8 mouse cellular contexts compared by ENCODE assay signal in genomic region chr3:37916786-37917479, GRCm38 (mm10).
DNase-seq lines count a peak whose midpoint lies in the region; ATAC-seq and TF ChIP-seq lines count a peak whose summit lies in the region.

No protein-coding gene starts in this region.

- ATAC-seq in activated CD4-positive, CD25-positive, alpha-beta regulatory T cell, adult 4 months, result peak; percentile 66
- ATAC-seq in inflammation-experienced regulatory T-cells, adult 6 months, result peak; percentile 65
- peak; percentile 82 for ATAC-seq in limb, embryonic 14.5 days (ENCODE audit: low FRiP score, low read depth)
- ATAC-seq in forebrain, embryonic 13.5 days, result no peak

- no peaks in the 10 kb centered on the region; the same call in 1 of the 2 replicates for H3K4me1 ChIP-seq in heart, adult 2 months (ENCODE audit: control insufficient read depth, insufficient read depth, low read length)
- peaks cover 9% of the 10 kb centered on the region for H3K4me1 ChIP-seq in limb, embryonic 14.5 days (ENCODE audit: control insufficient read depth, insufficient read depth, low read length)
- no peaks in the 10 kb centered on the region for H3K4me1 ChIP-seq in forebrain, embryonic 13.5 days
- peaks cover 11% of the 10 kb centered on the region for H3K4me1 ChIP-seq in forebrain, embryonic 10.5 days

- H3K36me3 ChIP-seq in heart, adult 2 months (ENCODE audit: control insufficient read depth, insufficient read depth, low read length), result no peaks in the 10 kb centered on the region
- no peaks in the 10 kb centered on the region for H3K36me3 ChIP-seq in limb, embryonic 14.5 days (ENCODE audit: control insufficient read depth, insufficient read depth, low read length)
- no peaks in the 10 kb centered on the region for H3K36me3 ChIP-seq in forebrain, embryonic 13.5 days (ENCODE audit: poor library complexity, severe bottlenecking)
- H3K36me3 ChIP-seq in forebrain, embryonic 10.5 days (replicated peaks), result no peaks in the 10 kb centered on the region

- H3K4me2 ChIP-seq in limb, embryonic 14.5 days (replicated peaks; ENCODE audit: low read depth, low read length, severe bottlenecking), result 0 out of 2 replicates have a peak overlapping the region, but pooled peaks have one; percentile 7
- no peak overlapping the region for H3K4me2 ChIP-seq in forebrain, embryonic 13.5 days

- H3K9ac ChIP-seq in heart, adult 2 months (ENCODE audit: low read depth, low read length), result no peak overlapping the region
- H3K9ac ChIP-seq in limb, embryonic 14.5 days (ENCODE audit: low read depth, low read length, severe bottlenecking), result no peak overlapping the region
- H3K9ac ChIP-seq in forebrain, embryonic 13.5 days, result no peak overlapping the region

- no peaks in the 10 kb centered on the region for H3K27me3 ChIP-seq in heart, adult 2 months (ENCODE audit: control insufficient read depth, insufficient read depth, low read length)
- no peaks in the 10 kb centered on the region for H3K27me3 ChIP-seq in limb, embryonic 14.5 days (ENCODE audit: control insufficient read depth, insufficient read depth, low read length)
- H3K27me3 ChIP-seq in forebrain, embryonic 13.5 days, result no peaks in the 10 kb centered on the region
- peaks cover 12% of the 10 kb centered on the region for H3K27me3 ChIP-seq in forebrain, embryonic 10.5 days (ENCODE audit: poor library complexity, severe bottlenecking)

- no peaks in the 10 kb centered on the region for H3K79me2 ChIP-seq in heart, adult 2 months (replicated peaks; ENCODE audit: control insufficient read depth, insufficient read depth, low read length)

- no peak for TF ChIP-seq EP300 in heart, adult 2 months (IDR thresholded peaks at IDR 0.05; ENCODE audit: insufficient read depth, low read depth, low read length)

- intact Hi-C loops in heart, adult 2 months (cut with DNase I), result no loop called here
- intact Hi-C loops in heart, postnatal 10 days (cut with DNase I), result no loop called here
- intact Hi-C loops in left cerebral cortex, postnatal 14 days (cut with DNase I), result no loop called here

- WGBS in heart, adult 2 months, result 51% methylated on average over 14 of the region's 14 CpGs
- 24% methylated on average over 14 of the region's 14 CpGs for WGBS in limb, embryonic 14.5 days
- WGBS in forebrain, embryonic 13.5 days, result 56% methylated on average over 14 of the region's 14 CpGs
- 60% methylated on average over 14 of the region's 14 CpGs for WGBS in forebrain, embryonic 10.5 days

- peak overlapping the region; percentile 59 for H3K27ac ChIP-seq in heart, adult 2 months
- no peak overlapping the region for H3K27ac ChIP-seq in limb, embryonic 14.5 days (replicated peaks; ENCODE audit: low read depth, low read length)
- no peak overlapping the region for H3K27ac ChIP-seq in forebrain, embryonic 13.5 days
- H3K27ac ChIP-seq in forebrain, embryonic 10.5 days, result no peak overlapping the region; the same call in 1 of the 2 replicates

- DNase-seq in heart, adult 2 months, result peak in 1 of 2 experiments; percentile 40
- DNase-seq in heart, postnatal 10 days, result no peak
- DNase-seq in limb, embryonic 14.5 days (ENCODE audit: low spot score), result peak; percentile 60
- no peak for DNase-seq in left cerebral cortex, postnatal 14 days (ENCODE audit: low spot score in 2 of 2)
- no peak for DNase-seq in forebrain, embryonic 10.5 days (ENCODE audit: extremely low spot score, low spot score)

- TF ChIP-seq POLR2A in heart, adult 2 months (IDR thresholded peaks at IDR 0.05; ENCODE audit: insufficient read depth, low read depth, low read length), result no peak
- TF ChIP-seq POLR2A in limb, embryonic 14.5 days (IDR thresholded peaks at IDR 0.05; ENCODE audit: borderline replicate concordance, extremely low read depth, insufficient read depth, insufficient read length), result no peak

- no peak overlapping the region for H3K4me3 ChIP-seq in heart, adult 2 months
- H3K4me3 ChIP-seq in limb, embryonic 14.5 days (replicated peaks; ENCODE audit: low read length), result no peak overlapping the region
- no peak overlapping the region for H3K4me3 ChIP-seq in forebrain, embryonic 13.5 days
- H3K4me3 ChIP-seq in forebrain, embryonic 10.5 days, result no peak overlapping the region

- no peaks in the 10 kb centered on the region for H3K9me3 ChIP-seq in limb, embryonic 14.5 days (ENCODE audit: control insufficient read depth, low read length)
- H3K9me3 ChIP-seq in forebrain, embryonic 13.5 days (replicated peaks), result no peaks in the 10 kb centered on the region
- H3K9me3 ChIP-seq in forebrain, embryonic 10.5 days, result no peaks in the 10 kb centered on the region

- TF ChIP-seq CTCF in heart, adult 2 months (IDR thresholded peaks at IDR 0.05), result no peak
